Mouse (Mus musculus) liver, adult 2 months (tissue): ENCODE results near the gene Ift46. TPM values are rescaled to one million over a fixed set of nuclear protein-coding genes. Genes with fewer than 3 reads are reported as not detected.

ENCODE experiments used
- DNase-seq: peaks from one replicate; pipeline ENCODE4 v3.0.0-alpha.2; 2011; ENCODE audit warnings: low read depth, low spot score; ENCODE audit errors: extremely low read depth
- H3K27ac ChIP-seq: fragments of 200-500 bp; replicated peaks from 2 replicates; pipeline ENCODE4 v1.5.1; 2012; ENCODE audit warnings: low read depth, mild to moderate bottlenecking, control low read depth, inconsistent platforms, low read length; ENCODE audit not compliant: insufficient read depth
- H3K27me3 ChIP-seq: fragments of 200-500 bp; 2 replicates; pipeline ENCODE4 v1.6.1; 2012; ENCODE audit warnings: mild to moderate bottlenecking, moderate library complexity, low read length, inconsistent platforms; ENCODE audit not compliant: control insufficient read depth, insufficient read depth
- H3K36me3 ChIP-seq: fragments of 200-500 bp; 2 replicates; pipeline ENCODE4 v1.6.1; 2012; ENCODE audit warnings: low read length, inconsistent platforms; ENCODE audit not compliant: control insufficient read depth, insufficient read depth
- H3K4me1 ChIP-seq: fragments of 200-500 bp; 2 replicates; pipeline ENCODE4 v1.6.1; 2011; ENCODE audit warnings: low read length; ENCODE audit not compliant: control insufficient read depth, insufficient read depth
- H3K4me3 ChIP-seq: fragments of 200-500 bp; 2 replicates; pipeline ENCODE4 v1.5.1; 2011; ENCODE audit warnings: low read depth, mild to moderate bottlenecking, control low read depth, low read length, moderate library complexity; ENCODE audit not compliant: insufficient read depth
- H3K79me2 ChIP-seq: fragments of 200-500 bp; 2 replicates; pipeline ENCODE4 v1.6.1; 2012; ENCODE audit warnings: inconsistent platforms, mild to moderate bottlenecking, low read length, moderate library complexity; ENCODE audit not compliant: control insufficient read depth, insufficient read depth
- H3K9ac ChIP-seq: fragments of 200-500 bp; 2 replicates; pipeline ENCODE4 v1.6.1; 2012; ENCODE audit warnings: low read depth, mild to moderate bottlenecking, control low read depth, inconsistent platforms, low read length
- CTCF ChIP-seq: fragments of 200-500 bp; IDR thresholded peaks from 2 replicates; pipeline ENCODE4 v1.5.1; 2011; ENCODE audit warnings: low read depth, low read length, control low read depth
- POLR2A ChIP-seq: fragments of 200-500 bp; IDR thresholded peaks from 2 replicates; pipeline ENCODE4 v1.6.1; 2011; ENCODE audit warnings: low read length, control low read depth; ENCODE audit not compliant: insufficient read depth; ENCODE audit errors: extremely low read depth
- WGBS: fragments of 180-500 bp; shearing (Covaris S2); methylation state at CpG from one replicate; pipeline ENCODE4 v1.1.7; 2018; 5-methylcytosine and 5-hydroxymethylcytosine counted together
- polyA plus RNA-seq: library from polyadenylated mRNA; depleted of rRNA; stranded (reverse); fragments of >200 nt; gene quantifications from 2 replicates; pipeline ENCODE4 v1.2.3, GENCODE M21; 2012; rRNA removed
- total RNA-seq: library from RNA; depleted of rRNA; stranded (reverse); fragments of >200 nt; gene quantifications from 2 replicates; pipeline ENCODE4 v1.2.3, GENCODE M21; 2014; rRNA removed

The Ift46 gene
- total and polyA plus RNA-seq, 2 experiments = 33.2 to 33.5 TPM

DNA sequence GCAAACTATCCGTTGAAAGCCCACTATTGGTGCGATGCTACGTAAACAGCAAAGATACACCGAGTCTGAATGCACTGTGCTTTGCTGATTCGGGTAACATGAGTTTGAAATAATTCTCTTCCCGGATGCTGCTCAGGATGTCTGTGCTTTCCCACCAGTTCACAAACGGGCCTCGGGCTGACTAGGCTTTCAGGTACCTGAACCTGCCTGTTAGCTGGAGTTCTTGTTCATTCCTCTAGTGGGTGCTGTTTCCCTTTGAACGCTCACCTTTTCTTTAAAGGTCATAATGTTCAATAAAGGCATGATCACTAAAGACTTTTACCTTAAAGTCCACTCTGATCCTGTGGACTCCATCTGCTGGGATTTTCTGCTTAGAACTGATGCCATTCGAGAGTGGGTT, 73.5 kb downstream of the Ift46 start:
- peak; percentile 42 for DNase-seq
- Histone ChIP-seq H3K79me2 (no peaks in the 10 kb centered on the region), H3K4me1 (no peaks in the 10 kb centered on the region), H3K27ac (no peak overlapping the region), H3K36me3 (peaks cover 44% of the 10 kb centered on the region), H3K9ac (no peak overlapping the region), H3K27me3 (no peaks in the 10 kb centered on the region), H3K4me3 (no peak overlapping the region)
- WGBS = 76% methylated on average over 10 of the region's 10 CpGs
- peak; percentile 50 for TF ChIP-seq CTCF
- TF ChIP-seq POLR2A = no peak

Other genes starting within 250 kb of the Ift46 start
- gene Cxcr5, start 206.0 kb upstream of the Ift46 start, total RNA-seq = 0.18 and 0.20 TPM in 2 replicates
- 0.24 and 1.4 TPM in 2 replicates for gene Cxcr5, start 206.0 kb upstream of the Ift46 start, polyA plus RNA-seq
- gene Ddx6, start 163.0 kb upstream of the Ift46 start, total RNA-seq = 58.4 and 58.7 TPM in 2 replicates
- 8.4 and 8.8 TPM in 2 replicates for gene Ddx6, start 163.0 kb upstream of the Ift46 start, polyA plus RNA-seq
- gene Treh, start 94.7 kb upstream of the Ift46 start, total RNA-seq = 0.34 and 0.37 TPM in 2 replicates
- gene Treh, start 94.7 kb upstream of the Ift46 start, polyA plus RNA-seq = 0.15 and 0.17 TPM in 2 replicates
- gene Phldb1, start 32.7 kb upstream of the Ift46 start, total RNA-seq = 2.2 and 4.6 TPM in 2 replicates
- 2.6 and 5.9 TPM in 2 replicates for gene Phldb1, start 32.7 kb upstream of the Ift46 start, polyA plus RNA-seq
- gene Arcn1, start 63 bp upstream of the Ift46 start, total RNA-seq = 94.1 and 98.6 TPM in 2 replicates
- 32.0 and 33.1 TPM in 2 replicates for gene Arcn1, start 63 bp upstream of the Ift46 start, polyA plus RNA-seq
- 17.1 and 23.8 TPM in 2 replicates for gene Tmem25, start 31.4 kb downstream of the Ift46 start, total RNA-seq
- 67.0 and 77.3 TPM in 2 replicates for gene Tmem25, start 31.4 kb downstream of the Ift46 start, polyA plus RNA-seq
- gene Ttc36, start 35.2 kb downstream of the Ift46 start, total RNA-seq = 1,192 and 1,193 TPM in 2 replicates
- 2,094 and 2,442 TPM in 2 replicates for gene Ttc36, start 35.2 kb downstream of the Ift46 start, polyA plus RNA-seq
- gene Kmt2a, start 113.4 kb downstream of the Ift46 start, total RNA-seq = 1.9 and 2.8 TPM in 2 replicates
- gene Kmt2a, start 113.4 kb downstream of the Ift46 start, polyA plus RNA-seq = 3.9 and 5.3 TPM in 2 replicates
- 572 and 586 TPM in 2 replicates for gene Atp5l, start 152.8 kb downstream of the Ift46 start, total RNA-seq
- 230 and 372 TPM in 2 replicates for gene Atp5l, start 152.8 kb downstream of the Ift46 start, polyA plus RNA-seq
- gene Ube4a, start 197.7 kb downstream of the Ift46 start, total RNA-seq = 33.6 and 37.0 TPM in 2 replicates
- gene Ube4a, start 197.7 kb downstream of the Ift46 start, polyA plus RNA-seq = 11.6 and 11.9 TPM in 2 replicates
- 1.1 and 1.6 TPM in 2 replicates for gene Cd3g, start 212.5 kb downstream of the Ift46 start, total RNA-seq
- gene Cd3g, start 212.5 kb downstream of the Ift46 start, polyA plus RNA-seq = 0.38 and 0.83 TPM in 2 replicates
- gene Cd3d, start 213.9 kb downstream of the Ift46 start, total RNA-seq = 0.09 and 0.20 TPM in 2 replicates
- gene Cd3d, start 213.9 kb downstream of the Ift46 start, polyA plus RNA-seq = 0.37 and 0.73 TPM in 2 replicates
- gene Cd3e, start 241.7 kb downstream of the Ift46 start, total RNA-seq = 0.09 and 0.60 TPM in 2 replicates
- 0.68 and 0.82 TPM in 2 replicates for gene Cd3e, start 241.7 kb downstream of the Ift46 start, polyA plus RNA-seq